Mouse (Mus musculus): ENCODE results near the gene B4galt3. TPM values are rescaled to one million over a fixed set of nuclear protein-coding genes. Genes with fewer than 3 reads are reported as not detected.

The B4galt3 gene
- polyA plus RNA-seq, 1 experiment from 2014 or later = 113 TPM

DNA sequence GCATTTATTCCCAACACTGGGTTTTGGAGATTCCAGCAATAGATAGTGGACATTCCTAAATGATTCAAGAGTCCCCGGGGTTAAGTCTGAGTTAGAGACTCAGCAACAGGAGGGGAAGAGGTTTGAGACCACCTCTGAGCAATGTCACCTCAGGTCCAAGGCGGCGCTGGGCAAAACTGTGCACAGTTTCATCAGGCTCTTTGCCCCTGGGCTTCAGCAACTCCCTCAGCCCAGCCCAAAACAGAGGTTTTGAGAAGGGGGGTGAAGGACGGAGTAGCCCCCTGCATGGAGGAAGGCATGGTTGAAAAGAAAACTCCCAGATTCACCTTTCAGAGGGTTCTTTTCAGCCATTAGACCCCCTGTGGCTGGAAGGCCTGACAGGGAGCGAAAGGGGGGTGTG is 9.6 kb downstream of the B4galt3 start:
- H3K4me3 ChIP-seq (ENCODE audit: low read depth, low read length) = no peak overlapping the region; the same call in 1 of the 2 replicates
- 55% methylated on average over 5 of the region's 5 CpGs for WGBS
- peaks cover 25% of the 10 kb centered on the region for H3K36me3 ChIP-seq (ENCODE audit: control insufficient read depth, insufficient read depth, low read length)

DNA sequence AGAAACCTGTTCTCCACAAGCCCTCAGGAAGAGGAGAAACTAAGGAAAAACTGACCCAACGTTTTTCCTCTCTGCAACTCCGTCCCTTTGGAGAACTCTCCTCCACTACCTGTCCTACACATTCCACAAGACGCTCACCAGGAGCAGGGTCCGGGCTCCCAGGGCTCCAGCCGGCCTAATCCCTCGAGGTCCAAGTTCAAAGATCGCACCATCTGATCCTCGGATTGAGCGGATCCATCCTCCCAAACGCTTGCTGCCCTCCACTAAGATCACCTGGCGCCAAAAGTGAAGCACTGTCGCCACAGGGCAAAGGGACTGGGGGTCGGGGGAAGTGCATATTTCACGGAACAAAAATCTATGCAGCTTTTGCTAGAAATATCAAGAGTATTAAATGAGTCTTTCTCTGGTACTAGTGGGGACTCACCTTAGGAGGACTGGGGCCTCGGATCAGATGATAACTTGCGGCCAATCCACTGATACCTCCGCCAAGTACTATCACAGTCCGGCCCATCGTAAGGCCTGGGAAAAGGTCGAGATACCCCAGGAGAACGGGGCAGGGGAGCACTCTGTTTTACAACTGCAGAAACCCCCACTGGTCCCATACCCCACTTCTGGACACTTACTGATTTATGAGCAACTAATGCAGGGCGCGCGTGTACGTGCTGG is 10.3 kb downstream of the B4galt3 start:
- WGBS = 1% methylated on average over 25 of the region's 25 CpGs
- H3K4me2 ChIP-seq (ENCODE audit: low read length) = peak overlapping the region; percentile 89
- H3K27ac ChIP-seq (ENCODE audit: low read length) = peak overlapping the region; percentile 2
- H3K9me3 ChIP-seq (replicated peaks; ENCODE audit: control insufficient read depth, low read length, poor library complexity, severe bottlenecking) = no peaks in the 10 kb centered on the region
- H3K36me3 ChIP-seq (ENCODE audit: control insufficient read depth, insufficient read depth, low read length) = peaks cover 25% of the 10 kb centered on the region
- H3K4me1 ChIP-seq (ENCODE audit: control insufficient read depth, insufficient read depth, low read length) = peaks cover 17% of the 10 kb centered on the region
- peak overlapping the region; percentile 63 for H3K4me3 ChIP-seq (ENCODE audit: low read depth, low read length)
- H3K27me3 ChIP-seq (ENCODE audit: control insufficient read depth, insufficient read depth, low read depth, low read length) = no peaks in the 10 kb centered on the region
- ATAC-seq = peak; percentile 25
- H3K9ac ChIP-seq (ENCODE audit: low read depth, low read length) = peak overlapping the region; percentile 73

More for the DNA sequence above, 9.6 kb downstream of the B4galt3 start:
- Histone ChIP-seq H3K4me1 (ENCODE audit: control insufficient read depth, insufficient read depth, low read length) (peaks cover 17% of the 10 kb centered on the region), H3K9me3 (replicated peaks; ENCODE audit: control insufficient read depth, low read length, poor library complexity, severe bottlenecking) (no peaks in the 10 kb centered on the region), H3K4me2 (ENCODE audit: low read length) (peak overlapping the region; percentile 89; the same call in 1 of the 2 replicates), H3K27me3 (ENCODE audit: control insufficient read depth, insufficient read depth, low read depth, low read length) (no peaks in the 10 kb centered on the region), H3K9ac (ENCODE audit: low read depth, low read length) (no peak overlapping the region), H3K27ac (ENCODE audit: low read length) (no peak overlapping the region)
- no peak for ATAC-seq

DNA sequence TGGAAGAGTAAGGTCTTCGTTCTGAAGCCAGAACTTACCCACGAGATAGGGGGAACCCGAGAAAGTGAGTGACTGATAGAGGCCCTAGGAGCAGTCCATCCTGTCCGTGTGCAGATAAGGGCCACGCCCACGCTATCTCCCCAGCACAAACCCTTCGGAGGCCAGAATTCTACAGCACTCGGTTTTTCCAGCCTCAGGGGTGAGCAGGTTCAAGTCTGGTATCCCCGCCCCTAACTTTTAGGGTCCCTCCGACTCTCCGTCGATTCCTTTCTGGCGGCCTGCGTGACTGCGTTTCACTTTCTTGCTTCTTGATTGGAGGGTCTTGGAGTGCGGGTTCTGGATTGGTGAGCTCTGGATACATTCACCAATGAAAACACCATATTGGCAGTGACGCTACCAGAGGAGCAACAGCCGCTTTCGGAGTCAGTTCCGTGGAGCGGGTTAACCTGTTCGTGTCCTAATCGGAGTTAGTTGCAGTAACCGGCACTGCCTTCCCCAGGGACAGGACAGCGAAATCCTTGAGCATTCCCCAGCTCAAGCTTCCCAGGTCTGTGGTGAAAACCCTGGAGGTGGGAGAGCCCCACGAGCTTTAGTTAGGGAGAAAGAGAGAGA is 10.9 kb downstream of the B4galt3 start, which contains the start of gene Ppox:
Ppox (minus strand) TSS at position 271 of the 612 bp plus-strand sequence.
- Histone ChIP-seq H3K4me2 (ENCODE audit: low read length) (peak within 1 kb of the TSS; percentile 89), H3K9ac (ENCODE audit: low read depth, low read length) (peak within 1 kb of the TSS; percentile 73), H3K4me1 (ENCODE audit: control insufficient read depth, insufficient read depth, low read length) (peaks cover 23% of the 10 kb centered on the region), H3K27ac (ENCODE audit: low read length) (peak within 1 kb of the TSS; percentile 60), H3K9me3 (replicated peaks; ENCODE audit: control insufficient read depth, low read length, poor library complexity, severe bottlenecking) (no peaks in the 10 kb centered on the region), H3K4me3 (ENCODE audit: low read depth, low read length) (peak within 1 kb of the TSS; percentile 63), H3K27me3 (ENCODE audit: control insufficient read depth, insufficient read depth, low read depth, low read length) (no peaks in the 10 kb centered on the region), H3K36me3 (ENCODE audit: control insufficient read depth, insufficient read depth, low read length) (peaks cover 26% of the 10 kb centered on the region)
- peak; percentile 97 for ATAC-seq
- WGBS = under 1% methylated on average over 26 of the region's 26 CpGs

DNA sequence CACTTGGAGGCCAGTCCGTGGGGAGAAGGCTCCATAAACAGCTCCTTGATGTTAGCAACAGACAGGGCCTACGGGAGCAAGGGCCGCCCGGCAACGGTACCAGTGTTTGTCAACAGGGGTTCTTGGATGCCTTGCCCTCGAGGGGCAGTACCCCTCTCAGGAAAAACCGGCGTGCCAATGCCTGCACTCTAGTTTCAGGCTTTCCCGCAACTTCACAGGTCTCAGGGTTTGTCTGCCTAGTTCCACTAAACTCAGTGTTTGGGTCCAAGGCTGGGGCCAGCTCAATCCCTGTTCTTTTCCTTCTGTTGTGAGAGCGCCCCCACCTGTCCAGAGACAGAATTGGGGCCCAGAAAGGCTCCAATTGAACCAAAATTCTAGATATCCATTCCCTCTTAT is 11.4 kb downstream of the B4galt3 start:
- Histone ChIP-seq H3K9me3 (replicated peaks; ENCODE audit: control insufficient read depth, low read length, poor library complexity, severe bottlenecking) (no peaks in the 10 kb centered on the region), H3K4me2 (ENCODE audit: low read length) (peak overlapping the region; percentile 73), H3K9ac (ENCODE audit: low read depth, low read length) (peak overlapping the region; percentile 43), H3K4me3 (ENCODE audit: low read depth, low read length) (peak overlapping the region; percentile 63), H3K4me1 (ENCODE audit: control insufficient read depth, insufficient read depth, low read length) (peaks cover 28% of the 10 kb centered on the region), H3K36me3 (ENCODE audit: control insufficient read depth, insufficient read depth, low read length) (peaks cover 23% of the 10 kb centered on the region; the same call in 1 of the 2 replicates), H3K27ac (ENCODE audit: low read length) (peak overlapping the region; percentile 60), H3K27me3 (ENCODE audit: control insufficient read depth, insufficient read depth, low read depth, low read length) (no peaks in the 10 kb centered on the region)
- ATAC-seq = peak; percentile 29
- WGBS = 0% methylated on average over 10 of the region's 10 CpGs

DNA sequence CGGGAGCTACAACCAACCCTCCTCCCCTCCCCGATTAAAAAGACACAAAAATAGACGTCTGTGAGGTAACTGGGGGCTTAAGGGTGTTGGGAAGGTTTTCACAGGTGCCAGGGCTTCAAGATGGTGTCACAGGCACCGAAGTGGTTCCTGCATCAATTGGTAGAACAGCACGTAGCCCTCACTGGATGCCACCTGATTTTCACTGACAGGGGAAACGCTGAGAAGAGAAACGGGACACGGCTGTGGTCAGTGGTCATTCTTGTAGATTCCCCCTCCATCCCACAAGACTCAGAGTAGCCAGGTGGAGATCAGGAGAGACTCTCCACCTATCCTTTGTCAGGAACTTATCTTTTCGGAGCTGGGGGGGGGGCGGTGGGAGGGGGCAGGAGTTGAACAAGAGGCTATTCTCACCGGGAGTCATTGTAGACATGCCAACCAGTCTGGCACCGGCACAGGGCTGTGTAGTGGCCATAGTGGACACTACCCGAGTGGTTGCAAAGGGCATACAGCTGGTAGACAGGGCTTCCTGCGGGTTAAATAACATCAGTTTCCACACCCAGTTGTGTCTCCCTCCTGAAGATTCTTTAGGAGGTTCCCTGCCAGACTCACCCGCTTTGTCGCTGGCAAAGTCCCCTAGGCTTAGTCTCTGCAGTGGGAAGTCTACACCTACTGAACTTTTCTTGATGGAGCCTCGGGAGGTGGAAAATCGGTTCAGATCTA is 12.1 kb downstream of the B4galt3 start:
- H3K36me3 ChIP-seq (ENCODE audit: control insufficient read depth, insufficient read depth, low read length) = peaks cover 20% of the 10 kb centered on the region; the same call in 1 of the 2 replicates
- no peaks in the 10 kb centered on the region for H3K9me3 ChIP-seq (replicated peaks; ENCODE audit: control insufficient read depth, low read length, poor library complexity, severe bottlenecking)
- H3K4me1 ChIP-seq (ENCODE audit: control insufficient read depth, insufficient read depth, low read length) = peaks cover 34% of the 10 kb centered on the region
- no peak overlapping the region for H3K4me3 ChIP-seq (ENCODE audit: low read depth, low read length)
- H3K27ac ChIP-seq (ENCODE audit: low read length) = no peak overlapping the region
- no peak overlapping the region for H3K4me2 ChIP-seq (ENCODE audit: low read length)
- H3K27me3 ChIP-seq (ENCODE audit: control insufficient read depth, insufficient read depth, low read depth, low read length) = no peaks in the 10 kb centered on the region
- no peak overlapping the region for H3K9ac ChIP-seq (ENCODE audit: low read depth, low read length)
- ATAC-seq = no peak
- WGBS = 81% methylated on average over 18 of the region's 18 CpGs

DNA sequence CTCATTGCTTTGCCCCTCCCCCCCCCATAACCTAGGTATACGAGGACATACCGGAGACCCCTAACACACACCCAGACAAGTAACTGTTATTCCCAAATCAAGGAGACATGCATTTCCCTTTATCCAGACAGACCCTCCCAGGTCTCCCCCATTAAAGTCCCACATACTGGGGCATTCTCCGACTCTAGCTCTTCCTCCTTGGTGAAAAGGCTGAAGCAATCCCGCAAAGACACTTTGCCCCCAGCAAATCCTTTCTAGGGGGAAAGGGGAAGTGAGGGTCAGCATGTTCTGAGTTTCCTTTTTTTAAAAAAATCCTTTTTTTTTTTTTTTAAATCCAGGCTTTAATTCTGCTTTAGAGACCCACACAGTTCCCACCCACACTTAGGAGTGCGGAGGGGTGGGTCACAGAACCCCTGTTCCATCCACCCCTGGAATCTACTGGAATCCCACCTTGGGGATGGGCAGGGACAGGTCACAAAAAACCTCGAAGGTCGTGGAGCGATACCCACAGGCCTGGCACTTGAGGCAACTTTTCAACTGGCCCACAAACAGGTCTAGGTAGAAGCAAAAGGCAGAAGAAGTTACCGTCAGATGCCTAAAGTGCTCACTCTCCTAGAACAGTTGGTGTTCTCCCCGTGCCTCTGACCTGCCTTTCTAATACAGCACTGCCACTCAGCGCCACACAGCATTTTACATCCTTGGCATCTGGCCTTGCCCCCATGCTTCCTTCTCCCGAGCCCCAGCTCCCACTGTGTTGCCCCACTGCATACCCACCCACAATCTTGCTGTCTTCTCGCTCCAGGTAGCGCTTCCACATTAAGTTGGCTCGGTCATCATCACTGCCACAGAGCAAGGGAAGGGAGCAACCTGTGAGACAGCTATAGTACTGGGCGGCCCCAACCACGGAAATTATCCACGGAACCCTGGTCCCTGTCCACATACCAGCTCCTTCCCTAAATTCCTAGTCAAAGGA is 13.3 kb downstream of the B4galt3 start:
- ATAC-seq = no peak
- H3K9ac ChIP-seq (ENCODE audit: low read depth, low read length) = no peak overlapping the region
- WGBS = 92% methylated on average over 18 of the region's 18 CpGs
- no peaks in the 10 kb centered on the region for H3K27me3 ChIP-seq (ENCODE audit: control insufficient read depth, insufficient read depth, low read depth, low read length)
- H3K4me3 ChIP-seq (ENCODE audit: low read depth, low read length) = no peak overlapping the region
- H3K4me2 ChIP-seq (ENCODE audit: low read length) = no peak overlapping the region
- peaks cover 39% of the 10 kb centered on the region for H3K4me1 ChIP-seq (ENCODE audit: control insufficient read depth, insufficient read depth, low read length)
- no peaks in the 10 kb centered on the region for H3K9me3 ChIP-seq (replicated peaks; ENCODE audit: control insufficient read depth, low read length, poor library complexity, severe bottlenecking)
- H3K36me3 ChIP-seq (ENCODE audit: control insufficient read depth, insufficient read depth, low read length) = peaks cover 18% of the 10 kb centered on the region
- H3K27ac ChIP-seq (ENCODE audit: low read length) = no peak overlapping the region

DNA sequence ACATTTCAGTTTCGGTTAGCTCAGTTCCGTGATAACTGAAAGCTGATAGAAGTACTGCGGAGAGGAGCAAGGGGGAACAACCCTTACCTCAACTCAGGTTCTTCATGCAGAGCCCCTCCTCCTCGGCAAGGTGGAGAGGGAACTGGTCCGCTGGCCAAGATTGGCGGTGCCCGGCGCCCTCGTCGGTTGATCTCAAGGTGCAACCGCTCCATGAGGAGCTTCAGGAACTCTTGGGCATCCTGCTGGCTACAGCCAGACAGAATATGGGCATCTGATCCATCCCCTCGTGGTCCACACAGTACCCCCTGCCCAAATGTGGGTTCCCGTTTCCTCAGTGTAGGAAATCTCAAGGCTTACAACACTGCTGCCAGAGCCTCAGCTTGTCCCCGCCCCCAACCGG is 14.4 kb downstream of the B4galt3 start:
- peaks cover 39% of the 10 kb centered on the region for H3K4me1 ChIP-seq (ENCODE audit: control insufficient read depth, insufficient read depth, low read length)
- H3K36me3 ChIP-seq (ENCODE audit: control insufficient read depth, insufficient read depth, low read length) = peaks cover 18% of the 10 kb centered on the region
- H3K9ac ChIP-seq (ENCODE audit: low read depth, low read length) = no peak overlapping the region
- H3K27me3 ChIP-seq (ENCODE audit: control insufficient read depth, insufficient read depth, low read depth, low read length) = no peaks in the 10 kb centered on the region
- 91% methylated on average over 15 of the region's 15 CpGs for WGBS
- H3K4me2 ChIP-seq (ENCODE audit: low read length) = no peak overlapping the region
- H3K27ac ChIP-seq (ENCODE audit: low read length) = no peak overlapping the region
- no peaks in the 10 kb centered on the region for H3K9me3 ChIP-seq (replicated peaks; ENCODE audit: control insufficient read depth, low read length, poor library complexity, severe bottlenecking)
- no peak for ATAC-seq
- no peak overlapping the region for H3K4me3 ChIP-seq (ENCODE audit: low read depth, low read length)

DNA sequence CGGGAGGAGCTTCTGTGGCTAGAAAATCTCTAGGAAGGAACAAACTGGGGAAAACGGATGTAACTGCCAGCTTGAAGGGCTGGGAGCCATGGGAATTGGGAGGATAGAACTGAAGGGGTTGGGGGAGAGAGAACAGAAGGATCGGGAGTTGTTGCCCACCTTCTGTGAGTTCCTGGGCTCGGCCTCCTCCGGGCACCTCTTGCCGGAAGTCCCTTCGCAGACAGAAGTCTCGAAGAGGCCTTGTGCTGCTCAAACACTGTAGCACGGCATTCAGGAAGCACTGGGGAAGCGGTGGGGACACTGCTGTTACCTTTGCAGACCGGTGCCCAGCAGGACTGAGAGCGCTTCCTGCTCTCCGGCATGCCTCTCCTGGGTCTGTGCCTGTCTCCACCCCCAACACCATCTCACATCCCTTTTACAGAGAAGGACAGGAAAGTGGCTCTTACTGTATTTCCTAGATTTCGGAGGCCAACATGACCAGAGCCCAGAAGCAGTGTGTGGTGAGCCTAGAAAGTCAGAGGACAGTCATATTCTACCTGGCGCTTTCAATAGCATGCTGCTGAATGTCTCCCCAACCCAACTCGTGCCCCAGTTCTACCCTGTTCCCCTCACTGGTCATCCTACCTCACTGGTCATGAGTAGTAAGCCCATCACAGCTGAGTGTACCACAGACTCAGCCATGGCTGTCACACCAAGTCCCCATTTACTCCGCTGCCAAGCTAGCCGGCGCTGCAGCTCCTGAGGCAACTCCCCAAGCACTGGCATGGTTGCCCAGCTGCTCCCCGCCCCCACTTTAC is 15.2 kb downstream of the B4galt3 start:
- WGBS = 86% methylated on average over 20 of the region's 20 CpGs
- ATAC-seq = no peak
- Histone ChIP-seq H3K9me3 (replicated peaks; ENCODE audit: control insufficient read depth, low read length, poor library complexity, severe bottlenecking) (no peaks in the 10 kb centered on the region), H3K4me2 (ENCODE audit: low read length) (no peak overlapping the region), H3K27me3 (ENCODE audit: control insufficient read depth, insufficient read depth, low read depth, low read length) (no peaks in the 10 kb centered on the region), H3K4me3 (ENCODE audit: low read depth, low read length) (no peak overlapping the region), H3K4me1 (ENCODE audit: control insufficient read depth, insufficient read depth, low read length) (peaks cover 33% of the 10 kb centered on the region), H3K27ac (ENCODE audit: low read length) (no peak overlapping the region), H3K9ac (ENCODE audit: low read depth, low read length) (no peak overlapping the region), H3K36me3 (ENCODE audit: control insufficient read depth, insufficient read depth, low read length) (peaks cover 18% of the 10 kb centered on the region)

Measured in midbrain, embryonic 16.5 days (tissue).